Mouse (Mus musculus) embryonic facial prominence, embryonic 11.5 days (tissue): ENCODE data around the gene Trpc3. TPM values are rescaled to one million over a fixed set of nuclear protein-coding genes. Genes with fewer than 3 reads are reported as not detected.
A peak's percentile ranks its signal among the peaks of the same experiment; 100 is the strongest.
"Not testable (repeated sequence)": the region's sequence is repeated elsewhere in the genome, so short reads cannot be mapped to it uniquely, and the experiment has no call there.

ENCODE experiments used
- ATAC-seq: fragments of 200-750 bp; cut with Nextera tagmentation; replicated peaks from 2 replicates; pipeline ENCODE4 v1.8.0; 2017; ENCODE audit warnings: low read depth; ENCODE audit not compliant: insufficient number of reproducible peaks, low FRiP score, low TSS enrichment
- DNase-seq: peaks from one replicate; pipeline ENCODE4 v3.0.0-alpha.2; 2015; ENCODE audit warnings: low spot score
- H3K27ac ChIP-seq: fragments of 300-500 bp; sonication (generic); replicated peaks from 2 replicates; pipeline ENCODE4 v1.5.1; 2014; ENCODE audit warnings: mild to moderate bottlenecking, low read depth, low read length, control low read depth
- H3K27me3 ChIP-seq: fragments of 300-500 bp; sonication (generic); 2 replicates; pipeline ENCODE4 v1.6.1; 2014; ENCODE audit warnings: mild to moderate bottlenecking, low read length, moderate library complexity, mixed read lengths; ENCODE audit not compliant: control insufficient read depth, insufficient read depth
- H3K36me3 ChIP-seq: fragments of 300-500 bp; sonication (generic); replicated peaks from 2 replicates; pipeline ENCODE4 v1.6.1; 2014; ENCODE audit warnings: low read depth, mild to moderate bottlenecking, low read length, moderate library complexity, mixed read lengths; ENCODE audit not compliant: control insufficient read depth, insufficient read depth
- H3K4me1 ChIP-seq: fragments of 300-500 bp; sonication (generic); 2 replicates; pipeline ENCODE4 v1.6.1; 2014; ENCODE audit warnings: low read length, mixed read lengths; ENCODE audit not compliant: control insufficient read depth, insufficient read depth
- H3K4me2 ChIP-seq: fragments of 300-500 bp; sonication (generic); 2 replicates; pipeline ENCODE4 v1.6.1; 2014; ENCODE audit warnings: low read depth, mild to moderate bottlenecking, control low read depth, low read length, moderate library complexity
- H3K4me3 ChIP-seq: fragments of 300-500 bp; sonication (generic); 2 replicates; pipeline ENCODE4 v1.5.1; 2014; ENCODE audit warnings: low read depth, low read length, control low read depth
- H3K9ac ChIP-seq: fragments of 300-500 bp; sonication (generic); replicated peaks from 2 replicates; pipeline ENCODE4 v1.6.1; 2014; ENCODE audit warnings: mild to moderate bottlenecking, control low read depth, low read length
- H3K9me3 ChIP-seq: fragments of 300-500 bp; sonication (generic); replicated peaks from 2 replicates; pipeline ENCODE4 v1.6.1; 2016; ENCODE audit warnings: mild to moderate bottlenecking, low read length, inconsistent platforms, mixed read lengths; ENCODE audit not compliant: control insufficient read depth
- WGBS: fragments of 180-500 bp; shearing (Covaris S2); extraction: QIAGEN DNeasy Blood & Tissue Kit; methylation state at CpG from one replicate; pipeline ENCODE4 v1.1.7; 2014; 5-methylcytosine and 5-hydroxymethylcytosine counted together
- polyA plus RNA-seq: library from polyadenylated mRNA; unstranded; fragments of >200 nt; fragmentation: Nextera tagmentation; extraction: Ambion mirVana; gene quantifications from 2 replicates; pipeline ENCODE4 v1.2.1, GENCODE M21; 2014

Gene Trpc3
- polyA plus RNA-seq, 1 experiment from 2014 or later, result 4.2 TPM

GRCm38 (mm10) chr3:36675822-36676221 lies 14.1 kb downstream of the Trpc3 start:
- H3K27ac ChIP-seq, result no peak overlapping the region
- H3K9me3 ChIP-seq, result no peaks in the 10 kb centered on the region
- 48% methylated on average over 1 of the region's 1 CpGs for WGBS
- H3K4me2 ChIP-seq, result no peak overlapping the region
- ATAC-seq, result no peak
- no peak overlapping the region for H3K9ac ChIP-seq
- no peak overlapping the region for H3K4me3 ChIP-seq
- no peaks in the 10 kb centered on the region for H3K27me3 ChIP-seq
- DNase-seq, result no peak
- no peaks in the 10 kb centered on the region for H3K4me1 ChIP-seq
- no peaks in the 10 kb centered on the region for H3K36me3 ChIP-seq

- H3K4me3 ChIP-seq, result no peak overlapping the region
These were observed 22.2 kb downstream of the Trpc3 start for GRCm38 (mm10) chr3:36667814-36668213.

DNA sequence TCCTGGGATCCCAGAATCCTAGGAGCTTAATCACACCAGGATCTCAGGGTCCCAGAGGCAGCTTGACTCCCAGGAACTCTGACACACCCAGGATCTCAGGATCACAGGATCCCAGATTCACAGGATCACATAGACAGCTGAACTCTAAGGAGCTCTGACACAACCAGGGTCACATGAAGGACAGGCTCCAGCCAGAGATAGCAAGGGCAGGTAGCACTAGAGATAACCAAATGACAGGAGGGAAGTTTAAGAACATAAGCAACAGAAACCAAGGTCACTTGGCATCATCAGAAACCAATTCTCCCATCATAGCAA lies 44.8 kb downstream of the Trpc3 start:
- H3K9me3 ChIP-seq, H3K27me3 ChIP-seq, H3K9ac ChIP-seq, H3K27ac ChIP-seq, H3K4me3 ChIP-seq, H3K36me3 ChIP-seq, H3K4me1 ChIP-seq, DNase-seq, ATAC-seq, H3K4me2 ChIP-seq: not testable (repeated sequence)

More at GRCm38 (mm10) chr3:36667814-36668213, 22.2 kb downstream of the Trpc3 start:
- Histone ChIP-seq H3K4me2 (no peak overlapping the region), H3K9ac (no peak overlapping the region), H3K4me1 (no peaks in the 10 kb centered on the region), H3K9me3 (no peaks in the 10 kb centered on the region), H3K27me3 (no peaks in the 10 kb centered on the region), H3K27ac (no peak overlapping the region), H3K36me3 (no peaks in the 10 kb centered on the region)
- WGBS, result 75% methylated on average over 6 of the region's 6 CpGs
- DNase-seq (no peak), ATAC-seq (no peak)

DNA sequence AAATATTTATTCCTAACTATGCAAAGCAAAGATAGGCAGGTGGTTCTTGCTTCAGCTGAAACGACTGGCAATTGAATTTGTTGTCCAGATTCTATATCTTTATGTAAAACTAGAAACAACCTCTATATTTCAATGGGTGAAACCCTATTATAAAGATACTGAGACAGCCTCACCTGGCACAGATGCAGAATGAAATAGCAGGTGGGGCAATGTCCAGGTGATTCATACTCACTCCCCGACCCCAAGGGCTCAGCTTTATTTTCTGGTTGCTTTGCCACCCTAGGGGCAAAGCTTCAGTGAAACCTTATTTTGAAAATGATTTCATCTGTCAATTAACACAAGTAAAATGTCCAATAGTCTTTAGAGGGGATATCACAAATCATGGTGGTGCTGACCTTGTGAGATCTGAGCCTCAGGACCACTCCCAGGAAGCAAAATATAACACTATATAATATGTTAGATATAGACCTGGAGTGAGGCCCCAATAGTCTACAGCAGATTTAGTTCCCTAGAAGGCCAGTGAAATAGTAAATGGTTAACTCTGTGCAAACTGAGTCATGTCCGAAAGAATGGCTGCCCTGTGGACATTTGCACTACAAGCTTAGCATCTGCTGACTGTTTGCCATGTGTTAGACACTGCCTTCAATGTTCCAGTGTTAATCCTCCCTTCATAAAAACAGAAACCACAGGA lies 45.3 kb downstream of the Trpc3 start:
- DNase-seq (no peak), ATAC-seq (no peak)
- 93% methylated on average over 3 of the region's 3 CpGs for WGBS

DNA sequence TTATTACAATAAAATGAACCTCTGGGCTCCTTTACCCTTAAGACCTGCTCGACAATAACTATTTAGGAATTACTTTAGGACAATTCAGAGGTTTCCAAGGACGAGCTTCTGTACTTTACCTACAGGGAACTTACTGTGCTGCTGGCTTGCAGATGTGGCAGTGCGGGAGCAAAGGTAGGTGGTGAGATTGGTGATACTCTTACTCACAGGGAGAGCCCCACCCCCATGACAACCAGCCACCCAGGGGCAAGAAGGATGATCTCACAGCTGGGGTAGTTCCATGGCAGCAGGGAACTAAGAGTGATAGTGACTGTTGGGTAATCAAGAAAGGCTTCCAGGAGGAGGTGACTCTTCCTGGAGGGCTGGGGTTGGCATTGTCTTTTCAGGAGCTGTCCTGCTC lies 46.6 kb downstream of the Trpc3 start:
- Histone ChIP-seq H3K4me2 (no peak overlapping the region), H3K36me3 (no peaks in the 10 kb centered on the region), H3K9me3 (no peaks in the 10 kb centered on the region), H3K9ac (no peak overlapping the region), H3K27ac (no peak overlapping the region), H3K27me3 (no peaks in the 10 kb centered on the region), H3K4me3 (no peak overlapping the region), H3K4me1 (no peaks in the 10 kb centered on the region)
- WGBS, result 78% methylated on average over 3 of the region's 3 CpGs
- no peak for ATAC-seq
- DNase-seq, result no peak

More for the DNA sequence above, 45.3 kb downstream of the Trpc3 start:
- no peaks in the 10 kb centered on the region for H3K36me3 ChIP-seq
- H3K4me2 ChIP-seq, result no peak overlapping the region
- H3K4me3 ChIP-seq, result no peak overlapping the region
- H3K9me3 ChIP-seq, result no peaks in the 10 kb centered on the region
- H3K27me3 ChIP-seq, result no peaks in the 10 kb centered on the region
- no peak overlapping the region for H3K27ac ChIP-seq
- H3K4me1 ChIP-seq, result no peaks in the 10 kb centered on the region
- H3K9ac ChIP-seq, result no peak overlapping the region

DNA sequence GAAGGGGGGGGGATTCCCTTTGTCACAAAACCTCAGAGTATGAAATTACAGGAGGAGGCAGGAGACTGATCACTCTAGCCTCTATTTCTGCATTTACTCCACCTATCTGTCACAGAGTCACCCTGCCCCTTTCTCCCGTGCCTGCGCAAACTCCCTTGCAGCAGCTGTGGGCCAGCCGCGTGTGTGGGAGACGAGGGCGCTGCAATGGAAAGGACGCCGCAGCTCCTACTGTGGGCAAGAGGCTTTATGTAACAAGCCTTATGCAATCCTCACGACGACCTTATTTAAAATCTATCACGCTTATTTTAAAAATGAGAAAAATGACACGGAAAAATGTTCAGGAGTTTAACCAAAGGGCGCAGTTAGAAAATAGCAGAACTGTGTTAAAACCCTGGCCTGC lies 47.2 kb downstream of the Trpc3 start:
- Histone ChIP-seq H3K27ac (no peak overlapping the region), H3K4me3 (no peak overlapping the region), H3K27me3 (no peaks in the 10 kb centered on the region), H3K36me3 (no peaks in the 10 kb centered on the region), H3K4me2 (no peak overlapping the region), H3K9ac (no peak overlapping the region), H3K9me3 (no peaks in the 10 kb centered on the region), H3K4me1 (no peaks in the 10 kb centered on the region)
- DNase-seq (no peak), ATAC-seq (no peak)
- WGBS, result 77% methylated on average over 13 of the region's 13 CpGs

GRCm38 (mm10) chr3:36640787-36641186 lies 49.2 kb downstream of the Trpc3 start:
- Histone ChIP-seq H3K27me3 (no peaks in the 10 kb centered on the region), H3K9me3 (no peaks in the 10 kb centered on the region), H3K4me1 (no peaks in the 10 kb centered on the region), H3K4me3 (no peak overlapping the region), H3K27ac (no peak overlapping the region), H3K36me3 (no peaks in the 10 kb centered on the region), H3K9ac (no peak overlapping the region), H3K4me2 (no peak overlapping the region)
- 61% methylated on average over 2 of the region's 2 CpGs for whole genome bisulfite sequencing
- no peak for DNase-seq
- no peak for ATAC-seq

DNA sequence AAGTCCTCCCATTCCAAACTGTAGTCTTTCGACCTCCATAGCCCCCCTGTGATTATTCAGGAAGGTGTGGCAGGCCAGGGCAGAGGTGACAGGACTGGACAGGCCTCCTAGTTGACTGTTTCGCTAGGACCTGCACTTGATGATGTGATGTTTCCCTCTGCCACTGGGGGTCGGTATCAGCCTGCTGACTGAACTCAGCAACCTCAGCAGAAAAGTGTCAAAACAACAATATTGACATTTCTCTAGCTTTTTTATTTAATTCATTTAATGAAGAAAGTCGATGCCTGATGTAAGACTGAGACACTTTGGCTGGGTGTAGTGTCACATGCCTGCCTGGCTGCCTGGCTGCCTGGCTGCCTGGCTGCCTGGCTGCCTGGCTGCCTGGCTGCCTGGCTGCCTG lies 54.5 kb downstream of the Trpc3 start:
- Histone ChIP-seq H3K4me3 (no peak overlapping the region), H3K9me3 (no peaks in the 10 kb centered on the region), H3K27me3 (no peaks in the 10 kb centered on the region), H3K9ac (no peak overlapping the region), H3K4me1 (no peaks in the 10 kb centered on the region), H3K36me3 (no peaks in the 10 kb centered on the region), H3K4me2 (no peak overlapping the region), H3K27ac (no peak overlapping the region)
- ATAC-seq, result no peak
- DNase-seq, result peak; percentile 45
- 8% methylated on average over 4 of the region's 4 CpGs for WGBS
